ENCODE assay signal across 7 mouse cellular contexts in the genomic region with DNA sequence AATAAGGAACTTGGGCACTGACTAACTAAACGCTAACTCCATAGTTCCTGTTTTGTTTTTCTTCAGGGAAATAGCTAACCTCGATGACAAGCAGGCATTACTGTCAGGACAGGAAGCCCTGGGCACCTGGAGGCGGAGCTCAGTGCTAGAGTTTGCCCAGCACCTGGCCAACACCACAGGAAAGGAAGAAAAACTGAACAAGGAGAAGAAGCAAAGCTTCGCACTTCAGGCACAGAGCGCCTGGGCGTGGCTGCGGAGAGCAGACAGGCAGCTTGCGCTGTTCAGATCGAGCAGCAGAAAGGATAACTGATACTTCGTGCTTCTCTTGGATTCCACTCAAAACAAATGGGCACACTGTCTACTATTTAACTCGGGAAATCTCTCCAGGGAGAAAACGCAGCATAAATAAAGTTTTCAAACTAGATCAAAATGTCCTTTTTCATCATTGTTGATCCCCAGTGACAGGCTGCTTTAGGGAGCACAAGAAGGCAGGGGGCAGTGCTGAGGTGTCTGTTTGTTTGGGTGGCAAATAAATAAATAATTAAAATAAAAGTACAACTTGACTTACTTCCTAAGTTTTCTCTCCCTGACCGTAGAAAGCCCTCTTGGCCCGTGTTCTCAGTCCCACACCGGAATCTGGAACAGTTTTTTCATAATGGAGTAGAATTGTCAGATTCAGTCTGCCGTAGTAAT. TPM values are rescaled to one million over a fixed set of nuclear protein-coding genes. Genes with fewer than 3 reads are reported as not detected.
DNase-seq lines count a peak whose midpoint lies in the region; ATAC-seq lines count a peak whose summit lies in the region.

No protein-coding gene starts in this region.

- no peaks in the 10 kb centered on the region for H3K36me3 ChIP-seq in embryonic facial prominence, embryonic 14.5 days (ENCODE audit: control insufficient read depth, insufficient read depth, low read length)
- no peaks in the 10 kb centered on the region for H3K36me3 ChIP-seq in liver, embryonic 11.5 days (ENCODE audit: control insufficient read depth, insufficient read depth, low read length)
- H3K36me3 ChIP-seq in midbrain, embryonic 16.5 days (ENCODE audit: control insufficient read depth, insufficient read depth, low read length): no peaks in the 10 kb centered on the region

- peak overlapping the region; percentile 41 for H3K4me2 ChIP-seq in embryonic facial prominence, embryonic 14.5 days (ENCODE audit: low read depth, low read length)
- peak overlapping the region; percentile 10 for H3K4me2 ChIP-seq in liver, embryonic 11.5 days
- no peak overlapping the region for H3K4me2 ChIP-seq in midbrain, embryonic 16.5 days (ENCODE audit: low read length)

- no peak overlapping the region for H3K4me3 ChIP-seq in embryonic facial prominence, embryonic 14.5 days (ENCODE audit: low read depth, low read length)
- H3K4me3 ChIP-seq in liver, embryonic 11.5 days (ENCODE audit: low read depth, low read length): no peak overlapping the region
- H3K4me3 ChIP-seq in midbrain, embryonic 16.5 days (ENCODE audit: low read depth, low read length): no peak overlapping the region

- no peak overlapping the region for H3K27ac ChIP-seq in embryonic facial prominence, embryonic 14.5 days (replicated peaks; ENCODE audit: low read depth, low read length)
- no peak overlapping the region for H3K27ac ChIP-seq in liver, embryonic 11.5 days (ENCODE audit: low read depth, low read length)
- no peak overlapping the region for H3K27ac ChIP-seq in midbrain, embryonic 16.5 days (ENCODE audit: low read length)

- DNase-seq in 3134 (ENCODE audit: extremely low read depth, insufficient read length, low spot score): peak; percentile 13
- DNase-seq in 3T3-L1 (ENCODE audit: low read depth, low spot score): peak; percentile 13
- peak; percentile 50 for DNase-seq in embryonic facial prominence, embryonic 14.5 days (ENCODE audit: low spot score)
- DNase-seq in liver, embryonic 11.5 days (ENCODE audit: low spot score): no peak
- DNase-seq in urinary bladder, postnatal 10 days (ENCODE audit: low spot score): no peak
- DNase-seq in adrenal gland, adult 2 months: no peak

- no peak overlapping the region for H3K9ac ChIP-seq in embryonic facial prominence, embryonic 14.5 days (ENCODE audit: low read depth, low read length)
- H3K9ac ChIP-seq in liver, embryonic 11.5 days (ENCODE audit: low read depth, low read length): no peak overlapping the region
- H3K9ac ChIP-seq in midbrain, embryonic 16.5 days (ENCODE audit: low read depth, low read length): no peak overlapping the region

- no peak for ATAC-seq in embryonic facial prominence, embryonic 14.5 days (ENCODE audit: low read depth)
- no peak for ATAC-seq in liver, embryonic 11.5 days (replicated peaks; ENCODE audit: low FRiP score)
- ATAC-seq in midbrain, embryonic 16.5 days: no peak

- H3K27me3 ChIP-seq in embryonic facial prominence, embryonic 14.5 days (replicated peaks; ENCODE audit: control insufficient read depth, insufficient read depth, low read length): no peaks in the 10 kb centered on the region
- H3K27me3 ChIP-seq in liver, embryonic 11.5 days (replicated peaks; ENCODE audit: control insufficient read depth, insufficient read depth, low read length): no peaks in the 10 kb centered on the region
- no peaks in the 10 kb centered on the region for H3K27me3 ChIP-seq in midbrain, embryonic 16.5 days (ENCODE audit: control insufficient read depth, insufficient read depth, low read depth, low read length)

- H3K4me1 ChIP-seq in embryonic facial prominence, embryonic 14.5 days (ENCODE audit: control insufficient read depth, insufficient read depth, low read length): no peaks in the 10 kb centered on the region; the same call in 1 of the 2 replicates
- H3K4me1 ChIP-seq in liver, embryonic 11.5 days (replicated peaks; ENCODE audit: control insufficient read depth, insufficient read depth, low read length): 0 out of 2 replicates have a peak, but pooled peaks cover 3% of the 10 kb centered on the region
- H3K4me1 ChIP-seq in midbrain, embryonic 16.5 days (ENCODE audit: control insufficient read depth, insufficient read depth, low read length): no peaks in the 10 kb centered on the region

- no peaks in the 10 kb centered on the region for H3K9me3 ChIP-seq in embryonic facial prominence, embryonic 14.5 days (ENCODE audit: control insufficient read depth, low read length)
- H3K9me3 ChIP-seq in liver, embryonic 11.5 days (ENCODE audit: control insufficient read depth, low read length): no peaks in the 10 kb centered on the region
- no peaks in the 10 kb centered on the region for H3K9me3 ChIP-seq in midbrain, embryonic 16.5 days (replicated peaks; ENCODE audit: control insufficient read depth, low read length, poor library complexity, severe bottlenecking)

- WGBS in embryonic facial prominence, embryonic 14.5 days: 58% methylated on average over 16 of the region's 16 CpGs
- 72% methylated on average over 16 of the region's 16 CpGs for WGBS in liver, embryonic 11.5 days
- 74% methylated on average over 16 of the region's 16 CpGs for WGBS in midbrain, embryonic 16.5 days

RNA-seq across cellular contexts. Expression of a gene that starts 24.1 kb away (rescaled TPM):
- 73.9 and 78.1 TPM in 2 replicates for polyA plus RNA-seq in embryonic facial prominence, embryonic 14.5 days (2014; fragmentation: Nextera tagmentation; extraction: Ambion mirVana)
- 115 and 140 TPM in 2 replicates for polyA plus RNA-seq in liver, embryonic 11.5 days (2014; fragmentation: Nextera tagmentation; extraction: Ambion mirVana)
- 10 to 100 TPM; 40.7 to 41.1 TPM for total RNA-seq in adrenal gland, adult 2 months (2021)
- 3.3 and 3.8 TPM in 2 replicates for polyA plus RNA-seq in adrenal gland, adult 2 months (2012; rRNA removed)
- 148 and 154 TPM in 2 replicates for polyA plus RNA-seq in midbrain, embryonic 16.5 days (2015; fragmentation: Nextera tagmentation; extraction: Ambion mirVana)

Comparison
In these comparisons a context has a peak if more than half of its experiments do, and no peak if none do; other contexts are left out.
1. DNase-seq: peak in 3134 (single experiment), 3T3-L1 (single experiment) and embryonic facial prominence, embryonic 14.5 days (single experiment); none in liver, embryonic 11.5 days (single experiment), urinary bladder, postnatal 10 days (single experiment) and adrenal gland, adult 2 months (single experiment).
2. RNA of a gene that starts 24.1 kb away (polyA plus RNA-seq): 148 to 154 TPM in midbrain, embryonic 16.5 days, 115 to 140 TPM in liver, embryonic 11.5 days and 73.9 to 78.1 TPM in embryonic facial prominence, embryonic 14.5 days; 3.3 to 3.8 TPM in adrenal gland, adult 2 months; every median in the first group is over 10 times any median in the second.